Mouse (Mus musculus) right cerebral cortex, adult 18-20 months (tissue): ENCODE data around the gene Rcc1l.
A peak's percentile ranks its signal among the peaks of the same experiment; 100 is the strongest.

Experiments
- DNase-seq: peaks from one replicate; pipeline ENCODE4 v3.0.0; 2022; ENCODE audit warnings: mixed read lengths

Rcc1l gene

GRCm38 (mm10) chr5:134176169-134176881 lies at the start of gene Rcc1l:
Gene Rcc1l (minus strand): TSS chr5:134176774.
- peak; percentile 87 for DNase-seq

GRCm38 (mm10) chr5:134225110-134225901 lies 48.7 kb upstream of the Rcc1l start:
- no peak for DNase-seq

- DNase-seq = no peak
Observed at GRCm38 (mm10) chr5:134221708-134222150, 45.2 kb upstream of the Rcc1l start.

GRCm38 (mm10) chr5:134221278-134221677 lies 44.7 kb upstream of the Rcc1l start:
- no peak for DNase-seq

- no peak for DNase-seq
Observed at GRCm38 (mm10) chr5:134217900-134218299, 41.3 kb upstream of the Rcc1l start.

GRCm38 (mm10) chr5:134214021-134214806 lies 37.6 kb upstream of the Rcc1l start:
- DNase-seq = no peak

- no peak for DNase-seq
Observed at GRCm38 (mm10) chr5:134209931-134210554, 33.5 kb upstream of the Rcc1l start.

- no peak for DNase-seq
Observed at GRCm38 (mm10) chr5:134206721-134207120, 30.1 kb upstream of the Rcc1l start.

- DNase-seq = no peak
Observed at GRCm38 (mm10) chr5:134193664-134194063, 17.1 kb upstream of the Rcc1l start.

- DNase-seq = no peak
Observed at GRCm38 (mm10) chr5:134188571-134188970, 12.0 kb upstream of the Rcc1l start.

- DNase-seq = peak; percentile 33
Observed at GRCm38 (mm10) chr5:134186961-134187731, 10.6 kb upstream of the Rcc1l start.

GRCm38 (mm10) chr5:134186059-134186458 lies 9.5 kb upstream of the Rcc1l start:
- DNase-seq = no peak

- peak; percentile 99 for DNase-seq
Observed at GRCm38 (mm10) chr5:134183880-134184808, 7.6 kb upstream of the Rcc1l start, which contains the start of gene Gtf2ird2. Gene Gtf2ird2 (plus strand): TSS chr5:134184019.

- DNase-seq = no peak
Observed at GRCm38 (mm10) chr5:134183162-134183561, 6.6 kb upstream of the Rcc1l start.

- DNase-seq = no peak
Observed at GRCm38 (mm10) chr5:134182735-134183134, 6.2 kb upstream of the Rcc1l start.

- DNase-seq = no peak
Observed at GRCm38 (mm10) chr5:134182172-134182571, 5.6 kb upstream of the Rcc1l start.

- DNase-seq = peak; percentile 77
Observed at GRCm38 (mm10) chr5:134179871-134180270, 3.3 kb upstream of the Rcc1l start.

GRCm38 (mm10) chr5:134178536-134178935 lies 2.0 kb upstream of the Rcc1l start:
- no peak for DNase-seq

- no peak for DNase-seq
Observed at GRCm38 (mm10) chr5:134175696-134176095, 878 bp downstream of the Rcc1l start.

GRCm38 (mm10) chr5:134173206-134173605 lies 3.4 kb downstream of the Rcc1l start:
- DNase-seq = no peak

- no peak for DNase-seq
Observed at GRCm38 (mm10) chr5:134170167-134170566, 6.4 kb downstream of the Rcc1l start.
